Mouse (Mus musculus) ovary, postnatal 10 days (tissue): ENCODE measurements around the gene Csgalnact2.

Experiments used
- DNase-seq: peaks from one replicate; pipeline ENCODE4 v3.0.0; 2022; ENCODE audit warnings: low spot score

Gene Csgalnact2

DNA sequence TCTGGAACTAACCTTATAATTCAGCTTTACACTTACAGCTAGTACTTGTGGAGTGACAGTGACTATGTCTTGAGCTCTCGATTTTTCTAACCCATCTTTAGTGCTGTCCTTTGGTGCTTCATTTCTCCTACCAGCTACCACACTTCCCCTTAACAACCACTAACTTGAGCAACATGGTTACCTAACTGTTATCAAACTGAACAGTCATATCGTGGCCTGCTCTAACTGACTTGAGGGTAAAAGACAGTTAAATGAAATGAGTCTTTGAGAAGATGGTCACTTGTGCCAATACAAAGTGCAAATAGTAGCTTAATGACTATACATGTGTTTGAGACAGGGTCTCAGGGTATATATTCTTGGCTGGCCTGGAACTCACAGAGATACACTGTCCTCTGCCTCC, 1.8 kb downstream of the Csgalnact2 start:
- DNase-seq, result no peak

DNA sequence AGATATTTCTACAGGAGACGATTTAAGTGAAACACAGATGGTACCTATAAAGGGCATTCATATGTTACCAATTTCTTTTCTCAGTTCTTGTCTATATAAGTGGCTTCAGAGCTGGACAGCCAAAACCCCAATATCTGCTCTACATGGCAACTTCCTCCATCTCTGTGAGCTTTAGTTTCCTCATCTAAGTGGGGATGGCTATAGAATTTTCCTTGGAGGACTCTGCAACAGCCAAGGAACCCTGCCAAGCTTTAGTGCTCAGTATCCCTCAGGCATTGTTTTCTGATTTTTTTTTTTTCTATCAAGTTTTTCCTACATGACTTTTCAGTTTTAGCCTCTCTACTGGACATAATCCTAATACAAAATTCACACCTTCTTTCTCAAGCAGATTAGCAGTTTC, 4.5 kb downstream of the Csgalnact2 start:
- DNase-seq, result no peak

DNA sequence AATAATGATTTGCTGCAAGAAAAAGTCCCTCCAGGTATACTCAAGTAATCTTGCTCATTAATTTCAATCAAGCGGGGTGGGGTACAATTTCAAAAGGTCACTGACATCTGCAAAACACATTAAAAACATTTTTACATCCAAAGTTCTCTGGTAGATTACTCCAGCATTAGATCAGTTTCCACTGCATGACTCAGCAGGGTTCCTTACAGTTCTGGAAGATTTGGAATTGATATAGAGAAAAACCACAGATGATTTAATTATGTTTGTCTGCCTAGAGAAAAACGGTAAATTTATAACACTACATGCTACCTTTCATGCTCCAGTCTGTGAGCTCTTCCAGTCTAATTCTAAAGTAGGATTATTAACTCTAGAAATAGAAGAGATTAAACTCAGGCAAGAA, 8.9 kb downstream of the Csgalnact2 start:
- no peak for DNase-seq

DNA sequence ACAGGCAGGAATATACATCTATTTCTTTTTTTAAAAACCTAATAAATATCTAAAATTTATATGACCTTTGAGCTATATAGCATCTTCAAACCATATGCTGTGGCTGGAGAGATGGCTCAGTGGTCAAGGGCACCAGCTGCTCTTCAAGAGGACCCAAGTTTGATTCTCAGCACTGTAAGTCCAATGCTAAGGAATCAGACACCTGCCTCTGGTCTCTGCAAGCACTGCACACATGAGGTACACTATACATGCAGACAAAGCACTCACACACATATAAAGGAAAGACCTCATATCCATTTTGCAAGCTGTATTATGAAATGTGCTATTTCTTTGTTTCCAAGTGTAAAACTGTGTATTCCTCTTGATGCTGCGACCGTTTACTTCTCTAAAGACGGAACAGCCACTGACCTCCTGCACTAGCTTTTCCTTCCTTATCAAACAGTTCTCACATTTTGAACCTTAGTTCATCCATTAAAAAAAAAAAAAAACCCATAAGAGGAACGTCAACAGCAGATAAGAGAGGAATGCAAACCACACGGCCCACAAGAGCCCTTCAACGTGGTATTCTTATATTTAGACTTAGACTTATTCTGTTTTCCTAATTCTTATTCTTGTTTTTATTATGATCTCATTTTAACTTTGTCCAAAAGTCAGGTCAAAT, 11.0 kb downstream of the Csgalnact2 start:
- DNase-seq, result no peak

DNA sequence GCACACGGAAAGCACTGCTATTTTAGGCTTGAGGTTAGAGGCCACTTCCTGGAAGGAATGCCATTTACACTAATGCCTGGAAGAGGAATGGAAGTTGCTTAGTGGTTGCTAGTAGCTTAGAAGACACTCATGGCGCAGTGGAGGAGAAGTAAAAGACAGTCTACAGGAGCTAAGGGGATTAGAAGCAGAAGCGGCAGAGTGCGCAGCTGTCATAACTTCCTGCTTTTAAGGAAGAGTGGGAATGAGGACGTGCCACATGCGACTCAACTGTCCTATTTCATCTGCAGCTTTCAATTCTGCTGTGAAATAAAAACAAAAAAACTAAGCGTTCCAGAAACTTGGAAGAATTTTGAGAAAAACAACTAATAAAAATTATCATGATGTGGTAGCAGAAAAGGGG, 11.7 kb downstream of the Csgalnact2 start:
- DNase-seq, result no peak

DNA sequence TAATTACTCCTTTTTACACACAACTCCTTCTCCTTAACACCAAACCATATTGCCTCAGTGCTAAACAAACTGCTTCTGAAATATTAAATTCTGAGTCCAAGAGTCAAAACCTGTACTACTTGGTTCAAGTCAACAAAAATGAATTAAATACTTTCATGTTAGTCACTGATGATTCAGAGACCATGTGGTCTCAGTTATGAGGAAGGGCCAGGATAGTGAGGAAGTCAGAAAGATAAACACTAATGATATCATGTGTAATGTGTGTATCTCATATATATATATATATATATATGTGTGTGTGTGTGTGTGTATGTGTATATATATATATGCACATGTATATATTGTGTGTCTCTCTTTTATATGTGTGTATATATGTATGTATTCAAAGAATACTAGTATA, 12.4 kb downstream of the Csgalnact2 start:
- no peak for DNase-seq

DNA sequence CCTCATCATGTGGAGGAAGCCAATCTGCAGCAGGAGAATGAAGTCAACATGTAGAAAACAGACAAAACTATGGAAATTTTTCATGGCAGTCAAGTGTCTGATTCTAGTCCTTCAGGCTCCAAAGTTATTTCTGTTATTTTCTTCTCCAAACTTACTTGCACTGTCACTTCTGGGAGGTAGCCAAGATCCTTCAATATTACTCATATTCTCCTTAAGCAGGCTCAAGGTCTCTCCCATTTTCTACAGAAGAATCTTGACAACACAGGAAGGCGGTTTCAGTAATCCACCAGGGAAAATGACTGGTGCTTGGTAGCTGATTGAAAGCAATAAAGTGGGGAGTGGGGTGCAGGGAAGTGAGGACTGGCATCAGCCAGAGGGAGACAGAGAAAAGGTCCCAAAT, 16.2 kb downstream of the Csgalnact2 start:
- DNase-seq, result no peak

DNA sequence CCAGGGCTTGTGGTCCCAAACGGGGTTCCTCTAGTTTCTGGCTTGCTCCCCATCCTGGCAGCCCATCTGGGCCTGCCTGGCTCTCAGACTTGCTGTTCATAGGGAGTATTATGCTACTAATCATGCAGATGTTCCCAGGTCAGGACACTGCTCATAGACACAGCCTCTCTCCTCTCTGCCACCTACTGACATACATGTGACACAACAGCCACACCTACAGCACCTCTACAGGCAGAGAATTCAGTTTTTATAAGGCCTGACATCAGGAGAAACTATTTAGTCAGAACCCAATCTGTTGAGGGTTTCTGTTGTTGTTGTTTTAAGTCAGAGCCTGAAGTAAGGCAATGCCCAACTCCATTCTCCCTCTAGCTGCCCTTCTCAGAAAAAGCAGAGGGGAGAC, 27.1 kb downstream of the Csgalnact2 start:
- no peak for DNase-seq

DNA sequence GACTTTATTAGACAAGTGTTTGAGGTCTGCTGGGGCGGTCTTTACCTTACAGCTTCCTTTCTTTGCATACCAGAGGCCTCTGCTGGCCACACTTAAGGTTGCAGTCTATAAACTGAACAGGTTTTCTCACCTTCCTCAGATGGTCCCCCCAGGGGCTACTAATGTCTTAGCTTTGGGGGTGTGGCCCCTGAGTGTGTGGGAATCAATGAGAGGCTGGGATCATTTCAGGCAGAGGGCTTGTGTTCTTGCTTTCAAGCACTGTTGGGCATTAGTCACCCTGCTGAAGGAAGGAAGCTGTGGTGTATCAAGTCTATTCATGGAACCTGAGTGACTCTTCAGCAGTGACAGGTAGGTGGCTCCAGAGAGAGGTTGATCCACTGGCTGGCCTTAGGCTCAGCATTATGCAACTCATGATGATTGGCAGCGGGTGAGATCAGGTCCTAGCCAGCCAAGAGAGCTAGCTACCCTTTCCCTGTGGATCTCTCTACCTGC, 39.6 kb downstream of the Csgalnact2 start:
- DNase-seq, result no peak

DNA sequence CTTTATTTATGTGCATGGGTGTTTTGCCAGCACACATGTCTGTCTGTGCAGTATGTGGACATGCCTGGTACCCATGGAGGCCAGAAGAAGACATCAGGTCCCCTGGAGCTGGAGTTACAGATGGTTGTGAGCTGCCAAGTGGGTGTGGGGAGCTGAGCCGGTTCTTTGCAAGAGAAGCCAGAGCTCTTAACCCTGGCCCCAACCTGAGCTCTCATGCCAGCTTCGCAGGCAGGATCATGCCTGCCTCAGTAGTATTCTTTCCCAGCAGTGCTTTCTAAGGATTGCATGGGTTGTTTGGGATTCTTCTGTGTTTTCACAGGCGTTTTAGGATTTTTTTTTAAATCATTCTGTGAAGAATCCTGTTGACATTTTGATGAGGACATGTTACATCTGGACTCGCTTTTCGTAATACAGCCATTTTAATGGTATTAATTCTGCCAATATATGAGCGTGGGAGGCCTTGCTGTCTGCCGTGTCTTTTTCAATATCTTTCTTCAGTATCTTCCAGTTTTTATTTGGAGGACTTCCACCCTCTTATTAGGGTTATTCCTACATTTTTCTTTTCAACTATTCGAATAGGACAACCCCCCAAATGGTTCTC, 41.1 kb downstream of the Csgalnact2 start:
- no peak for DNase-seq

DNA sequence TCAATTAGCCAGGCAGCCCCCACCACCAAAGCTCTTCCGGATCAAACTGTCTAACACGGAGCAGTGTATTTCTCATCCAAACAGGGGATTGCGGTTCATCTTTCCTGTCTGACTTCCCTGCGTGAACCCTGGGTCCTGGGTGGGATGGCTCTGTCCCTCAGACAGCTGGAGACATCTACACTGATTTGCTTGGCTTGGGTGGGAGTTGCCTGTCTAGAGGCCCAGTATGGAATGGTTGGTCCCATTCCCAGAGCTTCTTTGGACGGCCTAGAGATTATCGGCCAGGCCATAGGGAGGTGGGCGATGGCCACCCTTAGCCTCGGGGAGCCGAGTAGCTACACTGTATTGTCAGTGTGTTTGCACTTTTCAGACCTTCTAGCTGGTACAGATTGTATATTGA, 48.1 kb downstream of the Csgalnact2 start:
- DNase-seq, result no peak

DNA sequence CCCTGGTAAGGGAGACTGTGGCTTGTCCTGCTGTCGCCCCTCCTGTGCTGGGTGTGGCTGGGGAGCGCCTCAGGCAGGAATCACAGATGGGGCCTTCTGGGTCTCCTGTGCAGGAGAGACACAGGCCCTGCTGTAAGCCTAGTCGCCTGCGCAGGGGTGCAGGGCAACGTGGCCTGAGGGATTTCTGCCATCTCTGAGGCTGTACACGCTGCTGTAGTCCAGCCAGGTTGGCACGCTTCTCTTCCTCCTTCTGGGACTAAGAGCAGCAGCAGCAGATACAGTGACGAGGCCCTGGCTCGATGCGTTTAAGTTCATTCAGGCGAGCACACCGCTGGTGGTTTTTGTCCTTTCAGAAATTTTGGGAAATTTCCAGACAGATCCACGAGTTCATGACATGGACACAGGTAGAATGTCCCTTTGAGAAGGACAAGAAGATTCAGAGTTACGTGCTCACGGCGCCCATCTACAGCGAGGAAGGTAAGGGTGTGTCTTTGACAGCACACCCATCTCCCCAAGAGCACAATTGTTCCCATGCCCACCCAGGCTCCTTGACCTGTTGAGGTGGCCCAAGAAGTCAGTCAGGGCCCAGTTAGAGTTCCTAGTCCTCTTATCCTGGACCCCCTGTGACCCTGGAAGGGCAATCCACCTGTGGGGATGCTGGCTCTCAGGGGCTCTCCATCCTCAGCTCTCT, 50.0 kb downstream of the Csgalnact2 start:
- no peak for DNase-seq

DNA sequence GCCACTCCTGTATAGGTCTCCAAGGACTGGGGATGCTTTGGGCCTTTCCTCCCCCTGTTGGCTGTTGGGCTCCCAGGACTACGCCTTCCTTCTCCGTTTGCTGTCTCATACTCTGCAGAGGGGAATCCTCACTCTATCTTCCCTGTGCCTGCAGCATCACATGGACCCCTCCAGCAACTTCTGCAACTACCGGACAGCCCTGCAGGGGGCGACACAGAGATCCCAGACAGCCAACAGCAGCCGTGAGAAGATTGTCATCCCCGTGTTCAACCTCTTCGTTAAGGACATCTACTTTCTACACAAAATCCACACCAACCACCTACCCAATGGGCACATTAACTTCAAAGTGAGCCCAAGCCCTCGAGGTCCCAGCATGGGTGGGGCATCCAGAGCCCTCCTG, 51.0 kb downstream of the Csgalnact2 start:
- no peak for DNase-seq

DNA sequence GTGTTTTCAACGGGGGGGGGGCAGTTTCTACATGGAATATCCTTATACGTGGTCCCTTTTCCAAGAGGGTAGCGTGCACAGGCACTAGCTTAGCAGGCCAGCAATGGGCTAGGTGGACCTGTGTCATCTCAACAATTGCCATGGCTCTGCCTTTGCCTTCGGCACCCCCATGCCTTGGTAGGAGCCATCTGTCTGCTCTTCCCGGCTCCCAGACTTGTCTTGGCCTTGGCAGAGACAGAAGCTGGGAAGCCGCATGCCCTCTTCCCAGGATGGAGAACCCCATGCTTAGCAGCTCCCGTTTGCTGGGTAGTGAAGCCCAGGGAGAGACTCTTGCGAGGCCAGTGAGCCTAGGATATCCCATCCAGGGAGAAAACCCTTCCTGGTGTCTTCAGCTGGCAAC, 54.3 kb downstream of the Csgalnact2 start:
- no peak for DNase-seq

DNA sequence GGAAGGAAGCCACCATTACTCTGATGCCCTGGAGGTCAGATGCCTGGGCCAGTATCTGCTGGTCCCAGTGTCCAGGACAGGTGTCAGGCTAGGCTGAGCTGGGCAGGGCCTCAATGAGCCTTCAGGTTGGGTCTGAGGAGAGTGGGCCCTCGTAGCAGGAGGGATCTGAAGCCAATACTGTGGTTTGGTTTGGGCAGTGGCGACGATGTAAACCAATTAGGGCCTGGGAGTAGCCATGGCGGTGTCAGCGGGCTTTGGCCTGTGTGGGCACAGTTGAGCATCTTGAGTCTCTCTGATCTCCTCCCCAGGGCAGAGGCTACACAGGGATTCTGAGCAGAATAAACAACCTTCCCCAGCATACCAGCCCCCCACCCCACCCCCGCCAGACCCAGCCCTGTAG, 55.3 kb downstream of the Csgalnact2 start:
- no peak for DNase-seq

DNA sequence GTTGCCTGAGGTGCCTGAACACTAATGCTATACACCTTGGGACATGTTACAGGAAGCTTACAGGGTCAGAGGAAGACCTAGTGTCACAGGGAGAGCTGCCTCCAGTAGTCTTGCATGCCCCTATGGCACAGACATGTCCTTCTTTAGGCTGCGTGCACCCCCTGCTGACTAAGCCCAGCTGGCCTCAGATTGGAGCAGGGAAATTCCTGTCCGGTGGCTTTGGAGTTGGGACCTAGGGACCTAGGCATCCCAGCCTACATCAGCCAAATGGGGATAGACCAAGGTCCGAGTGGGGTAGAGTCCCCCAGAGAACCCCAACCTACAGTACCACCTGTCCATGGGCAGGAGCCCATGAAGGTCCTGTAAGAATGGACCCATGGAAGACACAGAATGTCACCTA, 56.6 kb downstream of the Csgalnact2 start:
- DNase-seq, result no peak

DNA sequence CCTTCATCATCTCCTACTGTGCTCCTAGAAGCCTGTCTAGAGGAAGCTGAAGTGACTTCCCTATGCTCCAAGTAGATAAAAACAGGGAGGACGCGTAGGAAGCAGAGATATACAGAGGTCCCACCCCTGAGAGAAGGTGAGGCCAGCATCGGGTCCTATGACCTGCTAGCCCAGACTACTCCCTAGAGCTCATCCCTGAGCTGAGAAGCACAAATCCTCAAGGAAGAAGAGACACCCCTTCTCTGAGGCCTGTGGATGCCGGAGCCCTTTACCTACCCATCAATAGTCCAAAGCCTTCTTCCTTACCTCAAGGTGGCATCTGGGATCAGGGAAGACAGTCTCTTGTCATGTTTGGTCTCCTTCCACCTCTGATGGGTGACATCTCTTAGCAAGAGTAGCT, 58.2 kb downstream of the Csgalnact2 start:
- DNase-seq, result no peak

DNA sequence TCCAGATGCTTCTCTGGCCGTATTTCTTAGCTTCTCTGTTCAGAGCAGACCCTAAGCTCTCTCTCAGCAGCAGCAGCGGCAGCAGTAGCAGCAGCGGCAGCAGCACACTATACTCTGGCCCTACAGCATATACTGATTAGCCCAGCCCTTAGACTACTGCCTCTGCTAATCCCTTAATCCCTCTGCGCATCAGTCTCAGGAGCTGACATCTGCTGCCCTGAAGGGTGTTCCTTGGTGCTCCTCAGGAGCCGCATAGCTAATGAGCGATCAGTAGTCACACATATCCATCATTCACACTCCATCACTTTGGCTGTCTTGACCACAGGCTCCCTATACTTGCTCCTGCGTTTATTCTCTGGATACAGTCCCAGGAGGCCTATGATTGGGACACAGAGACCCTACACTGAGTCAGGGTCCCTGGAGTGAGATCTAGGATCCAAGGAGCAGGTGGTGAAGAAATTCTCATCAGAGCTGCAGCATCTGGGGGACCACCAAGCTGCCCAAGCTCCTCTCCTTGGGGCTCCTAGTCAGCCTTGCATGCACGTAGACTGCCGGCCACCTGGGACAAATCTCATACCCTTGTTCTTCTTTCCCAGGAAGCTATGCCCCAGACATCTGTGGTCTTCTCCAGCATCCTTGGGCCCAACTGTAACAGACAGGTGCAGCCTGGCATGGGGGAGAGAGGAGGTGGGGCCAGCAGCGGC, 59.0 kb downstream of the Csgalnact2 start:
- DNase-seq, result no peak

DNA sequence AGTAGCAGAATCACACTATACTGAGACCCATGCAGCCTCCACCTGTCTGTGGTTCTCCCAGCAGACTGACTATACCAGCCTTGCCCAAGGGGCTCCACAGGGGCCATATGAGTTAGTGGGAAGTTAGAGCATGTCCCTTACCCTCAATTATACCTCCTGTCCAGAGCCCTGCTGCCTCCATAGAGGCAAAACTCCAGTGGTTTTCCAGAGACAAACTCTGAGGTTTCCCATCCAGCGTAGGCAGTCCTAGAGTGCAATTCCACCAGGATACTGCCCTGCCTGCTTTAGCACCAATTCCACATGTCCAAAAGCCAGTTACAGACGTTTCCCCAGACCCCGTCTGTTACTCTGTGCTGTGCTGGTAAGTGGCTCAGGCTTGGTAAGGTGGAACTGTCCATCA, 59.6 kb downstream of the Csgalnact2 start:
- DNase-seq, result no peak

DNA sequence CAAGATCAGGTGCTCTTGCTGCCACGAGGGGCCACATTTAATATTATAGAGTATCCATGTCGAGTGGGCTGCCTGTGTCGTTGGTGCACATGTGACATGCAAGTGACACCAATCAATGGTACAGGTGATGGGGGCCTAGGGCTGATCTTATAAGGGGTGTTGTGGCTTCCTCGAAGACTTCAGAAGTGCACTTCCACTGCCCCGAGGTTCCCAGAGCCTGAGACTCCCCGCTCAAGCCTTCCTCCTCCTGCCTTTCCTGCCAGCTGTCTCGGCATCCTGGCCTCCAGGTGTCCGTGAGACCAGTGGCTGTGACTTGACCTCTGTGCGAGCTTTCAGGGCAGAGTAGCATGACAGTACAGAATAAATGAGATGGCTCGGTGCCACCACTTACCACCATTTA, 60.2 kb downstream of the Csgalnact2 start:
- DNase-seq, result no peak

DNA sequence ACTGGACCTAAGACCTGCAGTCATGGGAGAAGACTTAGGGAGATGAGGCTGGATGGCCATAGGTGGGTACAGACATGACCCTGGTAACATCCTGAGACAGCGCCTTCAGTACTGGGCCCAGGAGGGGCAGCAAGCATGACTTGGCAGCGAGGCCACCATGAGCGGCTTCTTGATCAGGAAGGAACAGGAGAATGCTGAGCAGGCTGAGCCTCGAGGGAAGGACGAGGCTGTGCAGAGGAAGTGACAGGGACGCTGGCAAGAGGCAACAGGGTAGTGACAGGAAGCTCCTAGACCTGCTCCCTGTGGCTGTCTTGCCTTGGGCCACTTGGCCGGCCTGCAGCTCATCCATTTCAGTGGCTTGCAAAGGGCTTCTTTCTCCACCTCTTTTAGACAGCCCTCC, 61.5 kb downstream of the Csgalnact2 start:
- DNase-seq, result no peak

DNA sequence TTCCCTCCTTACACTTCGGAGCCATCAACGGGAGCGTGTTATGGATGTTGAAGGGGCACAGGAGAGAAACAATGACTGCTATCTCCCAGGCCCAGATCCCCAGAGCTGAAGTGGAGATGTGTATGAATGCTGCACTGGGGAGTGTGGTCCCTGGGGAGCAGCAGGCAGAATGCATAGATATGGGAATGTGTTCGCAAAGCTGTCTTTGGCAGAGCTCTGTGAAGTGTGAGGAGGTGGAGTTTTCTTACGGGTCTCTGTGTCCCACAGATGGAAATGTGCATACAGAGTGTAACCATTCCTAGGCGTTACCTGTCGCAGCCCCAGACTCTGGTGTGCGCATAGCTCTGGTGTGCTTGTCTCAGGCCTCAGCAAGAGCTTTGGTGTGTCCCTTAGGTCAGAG, 62.2 kb downstream of the Csgalnact2 start:
- no peak for DNase-seq

DNA sequence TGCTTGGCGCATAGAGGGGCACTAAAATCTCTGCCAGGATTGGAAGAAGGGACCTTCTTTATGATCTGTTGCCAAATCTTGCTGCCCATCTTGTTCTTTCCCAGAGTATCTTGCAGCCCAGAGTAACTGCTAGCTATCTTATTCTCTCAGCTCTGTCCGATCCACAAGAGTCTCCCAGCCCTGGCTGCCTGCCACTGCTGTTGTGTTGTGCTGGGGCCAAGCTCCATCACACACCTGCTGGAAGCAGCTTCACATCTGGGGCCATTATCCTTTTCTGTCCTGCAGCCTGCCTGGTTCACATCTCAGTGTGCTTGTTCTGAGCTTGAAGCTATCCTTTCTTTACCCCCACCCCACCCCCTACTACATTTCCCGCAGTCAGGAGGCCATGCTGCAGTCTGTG, 62.7 kb downstream of the Csgalnact2 start:
- DNase-seq, result no peak
